Mouse (Mus musculus) liver, adult 2 months (tissue): ENCODE results near the gene Il1r1.

Source experiments
- CTCF ChIP-seq: fragments of 200-500 bp; IDR thresholded peaks from 2 replicates; pipeline ENCODE4 v1.5.1; 2011; ENCODE audit warnings: low read depth, low read length, control low read depth
- POLR2A ChIP-seq: fragments of 200-500 bp; IDR thresholded peaks from 2 replicates; pipeline ENCODE4 v1.6.1; 2011; ENCODE audit warnings: low read length, control low read depth; ENCODE audit not compliant: insufficient read depth; ENCODE audit errors: extremely low read depth

GRCm38 (mm10) chr1:40254347-40255057 is 29.6 kb downstream of the Il1r1 start:
- TF ChIP-seq CTCF: no peak
- no peak for TF ChIP-seq POLR2A
